Mouse (Mus musculus): ENCODE data around the gene Srgap2. TPM values are rescaled to one million over a fixed set of nuclear protein-coding genes. Genes with fewer than 3 reads are reported as not detected.

Srgap2 gene
- polyA plus RNA-seq, 1 experiment from 2014 or later = 13.5 TPM

GRCm38 (mm10) chr1:131420660-131421059 lies 106.5 kb downstream of the Srgap2 start:
- Histone ChIP-seq H3K4me1 (no peaks in the 10 kb centered on the region), H3K27me3 (replicated peaks) (no peaks in the 10 kb centered on the region), H3K9me3 (no peaks in the 10 kb centered on the region), H3K4me2 (replicated peaks) (no peak overlapping the region), H3K27ac (no peak overlapping the region), H3K36me3 (no peaks in the 10 kb centered on the region), H3K4me3 (no peak overlapping the region), H3K9ac (no peak overlapping the region)
- 77% methylated on average over 4 of the region's 4 CpGs for WGBS
- no peak for ATAC-seq (ENCODE audit: low FRiP score, low read depth)

GRCm38 (mm10) chr1:131419307-131419706 lies 107.8 kb downstream of the Srgap2 start:
- no peaks in the 10 kb centered on the region for H3K27me3 ChIP-seq (replicated peaks)
- H3K4me1 ChIP-seq = no peaks in the 10 kb centered on the region
- no peaks in the 10 kb centered on the region for H3K9me3 ChIP-seq
- H3K9ac ChIP-seq = no peak overlapping the region
- no peak for ATAC-seq (ENCODE audit: low FRiP score, low read depth)
- WGBS = 70% methylated on average over 3 of the region's 3 CpGs
- no peak overlapping the region for H3K4me2 ChIP-seq (replicated peaks)
- no peaks in the 10 kb centered on the region for H3K36me3 ChIP-seq
- H3K4me3 ChIP-seq = no peak overlapping the region
- H3K27ac ChIP-seq = no peak overlapping the region

- Histone ChIP-seq H3K4me3 (no peak overlapping the region), H3K27me3 (replicated peaks) (no peaks in the 10 kb centered on the region), H3K9me3 (no peaks in the 10 kb centered on the region), H3K4me1 (no peaks in the 10 kb centered on the region), H3K36me3 (no peaks in the 10 kb centered on the region), H3K4me2 (replicated peaks) (no peak overlapping the region), H3K27ac (no peak overlapping the region), H3K9ac (no peak overlapping the region)
- ATAC-seq (ENCODE audit: low FRiP score, low read depth) = no peak
- 74% methylated on average over 5 of the region's 5 CpGs for WGBS
Observed at GRCm38 (mm10) chr1:131417821-131418660, 109.1 kb downstream of the Srgap2 start.

- 72% methylated on average over 5 of the region's 5 CpGs for WGBS
- Histone ChIP-seq H3K4me2 (replicated peaks) (no peak overlapping the region), H3K9ac (no peak overlapping the region), H3K4me3 (no peak overlapping the region), H3K27me3 (replicated peaks) (no peaks in the 10 kb centered on the region), H3K27ac (no peak overlapping the region), H3K4me1 (no peaks in the 10 kb centered on the region), H3K9me3 (no peaks in the 10 kb centered on the region), H3K36me3 (no peaks in the 10 kb centered on the region)
- ATAC-seq (ENCODE audit: low FRiP score, low read depth) = no peak
Observed at GRCm38 (mm10) chr1:131417059-131417750, 109.9 kb downstream of the Srgap2 start.

DNA sequence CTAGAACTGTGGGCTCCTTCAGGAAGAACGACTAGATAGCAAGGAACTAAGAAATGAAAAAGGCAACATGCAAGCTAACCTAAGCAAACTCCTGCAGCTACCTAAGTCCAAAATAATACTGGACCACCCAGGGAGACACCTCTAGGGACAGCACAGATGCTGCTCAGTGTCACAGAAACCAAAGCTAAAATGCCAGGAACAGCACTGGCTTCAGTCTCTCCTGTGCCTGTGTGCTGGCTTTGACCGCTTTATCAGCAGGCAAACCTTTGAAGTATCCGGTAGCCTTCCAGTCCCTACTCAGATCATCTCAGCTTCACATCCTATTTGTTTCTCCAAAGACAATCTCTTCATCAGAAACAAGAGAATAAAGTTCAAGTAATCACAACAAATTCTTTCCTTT lies 123.6 kb downstream of the Srgap2 start:
- no peaks in the 10 kb centered on the region for H3K4me1 ChIP-seq
- H3K36me3 ChIP-seq = no peaks in the 10 kb centered on the region
- H3K27ac ChIP-seq = no peak overlapping the region
- no peak overlapping the region for H3K4me2 ChIP-seq (replicated peaks)
- ATAC-seq (ENCODE audit: low FRiP score, low read depth) = no peak
- H3K4me3 ChIP-seq = no peak overlapping the region
- H3K27me3 ChIP-seq (replicated peaks) = no peaks in the 10 kb centered on the region
- no peak overlapping the region for H3K9ac ChIP-seq
- WGBS = 93% methylated on average over 3 of the region's 3 CpGs
- no peaks in the 10 kb centered on the region for H3K9me3 ChIP-seq

- no peaks in the 10 kb centered on the region for H3K27me3 ChIP-seq (replicated peaks)
- H3K27ac ChIP-seq = no peak overlapping the region
- H3K9me3 ChIP-seq = no peaks in the 10 kb centered on the region
- H3K36me3 ChIP-seq = no peaks in the 10 kb centered on the region
- no peak overlapping the region for H3K9ac ChIP-seq
- H3K4me1 ChIP-seq = no peaks in the 10 kb centered on the region
- no peak overlapping the region for H3K4me3 ChIP-seq
- 82% methylated on average over 3 of the region's 3 CpGs for WGBS
- no peak for ATAC-seq (ENCODE audit: low FRiP score, low read depth)
- no peak overlapping the region for H3K4me2 ChIP-seq (replicated peaks)
Observed at GRCm38 (mm10) chr1:131400844-131401243, 126.3 kb downstream of the Srgap2 start.

DNA sequence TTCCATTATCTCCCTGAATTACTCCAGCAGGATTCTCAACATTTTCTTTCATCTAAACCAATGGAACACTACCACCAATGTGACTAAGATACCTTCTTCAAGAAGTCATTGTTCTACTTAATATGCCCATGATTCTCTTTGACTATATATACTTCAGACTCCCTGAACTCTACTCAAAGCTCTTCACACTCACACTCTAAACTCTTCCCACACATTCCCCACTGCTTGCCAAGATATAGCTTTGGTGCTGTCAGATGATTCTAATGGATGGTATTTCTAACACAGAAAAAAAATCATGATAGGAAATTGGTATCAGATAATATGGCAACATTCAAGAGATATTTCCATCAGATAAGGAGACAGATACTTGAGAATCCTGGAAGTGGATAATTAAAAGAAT lies 129.0 kb downstream of the Srgap2 start:
- H3K9me3 ChIP-seq = no peaks in the 10 kb centered on the region
- H3K27ac ChIP-seq = no peak overlapping the region
- ATAC-seq (ENCODE audit: low FRiP score, low read depth) = no peak
- no peaks in the 10 kb centered on the region for H3K36me3 ChIP-seq
- no peak overlapping the region for H3K4me2 ChIP-seq (replicated peaks)
- H3K27me3 ChIP-seq (replicated peaks) = no peaks in the 10 kb centered on the region
- no peak overlapping the region for H3K9ac ChIP-seq
- H3K4me1 ChIP-seq = no peaks in the 10 kb centered on the region
- H3K4me3 ChIP-seq = no peak overlapping the region

DNA sequence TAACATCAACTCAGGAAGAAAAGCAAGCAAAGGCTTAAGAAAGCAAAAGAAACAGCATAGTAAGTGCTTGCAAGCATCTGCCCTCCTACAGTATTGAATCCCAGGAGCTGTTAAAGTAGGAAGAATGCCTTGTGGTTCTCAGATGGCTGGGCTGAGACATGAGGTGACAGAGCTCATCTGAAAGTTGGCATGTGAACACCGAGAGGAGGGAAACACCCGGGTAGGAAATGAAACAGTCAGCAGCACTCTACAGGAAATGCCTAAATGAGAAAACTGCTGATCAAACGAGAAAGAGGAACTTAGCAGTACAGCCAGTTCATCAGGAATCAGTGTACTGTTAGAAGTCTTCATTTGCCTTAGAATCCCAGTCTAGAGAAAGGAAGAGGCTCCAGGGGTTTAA lies 142.7 kb downstream of the Srgap2 start:
- H3K9ac ChIP-seq = no peak overlapping the region
- H3K27ac ChIP-seq = no peak overlapping the region
- no peak overlapping the region for H3K4me3 ChIP-seq
- ATAC-seq (ENCODE audit: low FRiP score, low read depth) = no peak
- H3K27me3 ChIP-seq (replicated peaks) = no peaks in the 10 kb centered on the region
- no peaks in the 10 kb centered on the region for H3K36me3 ChIP-seq
- WGBS = 69% methylated on average over 3 of the region's 3 CpGs
- no peaks in the 10 kb centered on the region for H3K9me3 ChIP-seq
- no peak overlapping the region for H3K4me2 ChIP-seq (replicated peaks)
- no peaks in the 10 kb centered on the region for H3K4me1 ChIP-seq

- no peak for ATAC-seq (ENCODE audit: low FRiP score, low read depth)
- Histone ChIP-seq H3K4me1 (0 out of 2 replicates have a peak, but pooled peaks cover 9% of the 10 kb centered on the region), H3K9me3 (no peaks in the 10 kb centered on the region), H3K9ac (no peak overlapping the region), H3K4me2 (replicated peaks) (no peak overlapping the region), H3K27me3 (replicated peaks) (no peaks in the 10 kb centered on the region), H3K36me3 (peaks cover 4% of the 10 kb centered on the region; the same call in 1 of the 2 replicates), H3K4me3 (no peak overlapping the region), H3K27ac (no peak overlapping the region)
- WGBS = 93% methylated on average over 2 of the region's 2 CpGs
Observed at GRCm38 (mm10) chr1:131382184-131382583, 145.0 kb downstream of the Srgap2 start.

DNA sequence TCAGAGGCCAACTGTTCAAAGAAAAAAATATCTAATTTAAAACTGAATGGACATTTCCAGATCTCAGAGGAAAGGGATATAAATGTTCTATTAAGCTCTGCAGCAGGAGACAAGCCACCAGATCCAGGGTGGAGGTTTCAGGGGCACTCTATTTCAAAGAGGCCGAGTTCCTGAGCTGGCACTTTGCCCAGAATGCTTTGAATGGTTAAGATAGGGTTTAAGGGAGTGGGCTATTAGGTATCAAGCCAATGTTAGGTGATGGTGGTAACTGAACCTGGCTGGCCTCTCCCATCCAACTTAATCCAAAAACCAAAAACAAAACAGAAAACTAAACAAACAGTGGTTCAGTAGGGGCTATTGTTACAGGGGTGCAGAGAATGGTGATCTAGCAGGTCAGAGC lies 146.9 kb downstream of the Srgap2 start:
- Histone ChIP-seq H3K4me1 (0 out of 2 replicates have a peak, but pooled peaks cover 9% of the 10 kb centered on the region), H3K9ac (no peak overlapping the region), H3K9me3 (no peaks in the 10 kb centered on the region), H3K4me3 (no peak overlapping the region), H3K36me3 (peaks cover 4% of the 10 kb centered on the region; the same call in 1 of the 2 replicates), H3K4me2 (replicated peaks) (no peak overlapping the region), H3K27me3 (replicated peaks) (no peaks in the 10 kb centered on the region), H3K27ac (no peak overlapping the region)
- 45% methylated on average over 1 of the region's 1 CpGs for WGBS
- no peak for ATAC-seq (ENCODE audit: low FRiP score, low read depth)

- Histone ChIP-seq H3K9me3 (no peaks in the 10 kb centered on the region), H3K4me3 (no peak overlapping the region), H3K4me2 (replicated peaks) (no peak overlapping the region), H3K27me3 (replicated peaks) (no peaks in the 10 kb centered on the region), H3K27ac (no peak overlapping the region), H3K36me3 (peaks cover 4% of the 10 kb centered on the region; the same call in 1 of the 2 replicates), H3K4me1 (0 out of 2 replicates have a peak, but pooled peaks cover 9% of the 10 kb centered on the region), H3K9ac (no peak overlapping the region)
- no peak for ATAC-seq (ENCODE audit: low FRiP score, low read depth)
- WGBS = 89% methylated on average over 1 of the region's 1 CpGs
Observed at GRCm38 (mm10) chr1:131378914-131379474, 148.2 kb downstream of the Srgap2 start.

- no peaks in the 10 kb centered on the region for H3K27me3 ChIP-seq (replicated peaks)
- H3K4me1 ChIP-seq = 0 out of 2 replicates have a peak, but pooled peaks cover 9% of the 10 kb centered on the region
- no peak overlapping the region for H3K27ac ChIP-seq
- H3K4me3 ChIP-seq = no peak overlapping the region
- no peak overlapping the region for H3K4me2 ChIP-seq (replicated peaks)
- no peaks in the 10 kb centered on the region for H3K9me3 ChIP-seq
- no peak for ATAC-seq (ENCODE audit: low FRiP score, low read depth)
- 45% methylated on average over 7 of the region's 7 CpGs for WGBS
- H3K36me3 ChIP-seq = peaks cover 4% of the 10 kb centered on the region; the same call in 1 of the 2 replicates
- no peak overlapping the region for H3K9ac ChIP-seq
Observed at GRCm38 (mm10) chr1:131378081-131378913, 148.9 kb downstream of the Srgap2 start.

All from neural tube, embryonic 12.5 days (tissue).